Mouse (Mus musculus) layer of hippocampus, adult 9-10 months (tissue): ENCODE measurements around the gene Ccdc107.
A peak's percentile ranks its signal among the peaks of the same experiment; 100 is the strongest.
"Not testable (repeated sequence)": the region's sequence is repeated elsewhere in the genome, so short reads cannot be mapped to it uniquely, and the experiment has no call there.

Experiments used
- DNase-seq: peaks from one replicate; pipeline ENCODE4 v3.0.0; 2022; ENCODE audit warnings: low spot score

The Ccdc107 gene

DNA sequence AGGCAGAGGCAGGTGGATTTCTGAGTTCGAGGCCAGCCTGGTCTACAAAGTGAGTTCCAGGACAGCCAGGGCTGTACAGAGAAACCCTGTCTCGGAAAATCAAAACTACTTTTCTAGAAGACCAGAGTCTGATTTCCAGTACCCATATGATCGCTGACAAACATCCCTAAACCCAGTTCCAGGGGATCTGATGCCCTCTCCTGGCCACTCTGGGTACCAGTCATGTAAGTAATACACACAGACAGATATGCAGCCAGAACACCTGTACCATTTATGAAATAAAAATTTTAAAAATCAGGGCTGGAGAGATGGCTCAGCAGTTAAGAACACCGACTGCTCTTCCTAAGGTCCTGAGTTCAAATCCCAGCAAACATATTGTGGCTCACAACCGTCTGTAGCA is 7.0 kb upstream of the Ccdc107 start:
- DNase-seq: not testable (repeated sequence)

- no peak for DNase-seq
These were observed 3.1 kb upstream of the Ccdc107 start for GRCm38 (mm10) chr4:43489611-43490010.

- DNase-seq: no peak
These were observed 1.9 kb upstream of the Ccdc107 start for GRCm38 (mm10) chr4:43490801-43491200.

GRCm38 (mm10) chr4:43492101-43492820 is 439 bp upstream of the Ccdc107 start:
- DNase-seq: no peak

GRCm38 (mm10) chr4:43493186-43493845 is 616 bp downstream of the Ccdc107 start:
- DNase-seq: peak; percentile 92

DNA sequence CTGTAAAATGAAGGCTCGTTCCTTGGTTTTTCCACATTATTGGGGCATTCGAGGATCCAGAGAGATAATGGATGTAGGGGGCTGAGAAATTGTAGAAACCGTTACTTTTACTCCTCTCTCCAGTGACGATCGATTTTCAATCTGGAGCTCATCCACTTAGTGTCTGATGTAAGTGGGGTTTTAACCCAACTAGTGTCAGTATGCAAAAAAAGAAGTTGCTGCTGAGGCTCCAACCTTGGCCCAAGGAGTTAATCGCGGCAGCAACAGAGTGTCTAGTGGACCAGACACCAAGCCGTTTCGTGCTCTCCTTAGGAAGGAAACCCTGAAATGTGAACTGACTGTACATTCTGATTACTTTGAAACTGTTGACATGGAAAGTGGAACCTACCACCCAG is 1.1 kb downstream of the Ccdc107 start:
- no peak for DNase-seq

DNA sequence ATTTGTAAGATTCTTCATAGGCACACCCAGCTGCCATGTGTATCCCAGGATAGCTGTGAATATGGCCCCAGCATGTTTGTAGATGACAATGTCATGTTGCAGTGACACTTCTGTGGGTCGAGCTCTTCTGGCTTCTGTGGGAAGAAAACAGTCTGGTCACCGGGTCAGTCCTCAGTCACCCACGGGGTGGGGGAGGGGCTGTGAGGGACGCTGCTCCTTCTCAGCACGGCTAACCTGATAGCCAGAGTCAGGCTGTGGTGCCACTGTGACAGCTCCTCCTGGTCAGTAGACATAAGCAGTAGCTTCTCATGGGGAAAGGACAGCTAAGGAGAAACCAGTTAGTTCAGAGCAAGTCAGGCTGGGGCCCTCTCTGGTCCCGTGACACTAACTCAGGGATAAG is 3.9 kb downstream of the Ccdc107 start:
- no peak for DNase-seq

GRCm38 (mm10) chr4:43497405-43497804 is 4.7 kb downstream of the Ccdc107 start:
- DNase-seq: no peak

DNA sequence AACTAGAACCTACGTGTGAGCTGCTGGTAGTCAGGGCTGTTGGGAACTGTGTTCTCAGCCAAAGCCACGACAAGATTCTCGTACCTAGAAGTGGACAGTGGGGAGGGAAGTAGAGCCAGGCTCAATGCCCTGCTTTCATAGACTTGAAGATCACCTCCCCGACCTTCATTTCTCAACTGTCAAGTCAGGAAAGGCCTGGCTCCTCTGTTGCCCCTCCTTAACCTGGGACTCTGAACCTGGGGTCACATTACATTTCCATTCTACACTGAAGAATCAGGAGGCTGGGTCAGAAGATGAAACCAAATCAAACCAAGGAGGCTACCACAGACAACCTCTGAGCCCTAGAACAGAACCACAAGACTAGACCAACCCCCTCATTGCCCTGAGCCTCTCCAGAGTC is 5.2 kb downstream of the Ccdc107 start:
- DNase-seq: no peak

GRCm38 (mm10) chr4:43498983-43499382 is 6.3 kb downstream of the Ccdc107 start:
- DNase-seq: no peak

DNA sequence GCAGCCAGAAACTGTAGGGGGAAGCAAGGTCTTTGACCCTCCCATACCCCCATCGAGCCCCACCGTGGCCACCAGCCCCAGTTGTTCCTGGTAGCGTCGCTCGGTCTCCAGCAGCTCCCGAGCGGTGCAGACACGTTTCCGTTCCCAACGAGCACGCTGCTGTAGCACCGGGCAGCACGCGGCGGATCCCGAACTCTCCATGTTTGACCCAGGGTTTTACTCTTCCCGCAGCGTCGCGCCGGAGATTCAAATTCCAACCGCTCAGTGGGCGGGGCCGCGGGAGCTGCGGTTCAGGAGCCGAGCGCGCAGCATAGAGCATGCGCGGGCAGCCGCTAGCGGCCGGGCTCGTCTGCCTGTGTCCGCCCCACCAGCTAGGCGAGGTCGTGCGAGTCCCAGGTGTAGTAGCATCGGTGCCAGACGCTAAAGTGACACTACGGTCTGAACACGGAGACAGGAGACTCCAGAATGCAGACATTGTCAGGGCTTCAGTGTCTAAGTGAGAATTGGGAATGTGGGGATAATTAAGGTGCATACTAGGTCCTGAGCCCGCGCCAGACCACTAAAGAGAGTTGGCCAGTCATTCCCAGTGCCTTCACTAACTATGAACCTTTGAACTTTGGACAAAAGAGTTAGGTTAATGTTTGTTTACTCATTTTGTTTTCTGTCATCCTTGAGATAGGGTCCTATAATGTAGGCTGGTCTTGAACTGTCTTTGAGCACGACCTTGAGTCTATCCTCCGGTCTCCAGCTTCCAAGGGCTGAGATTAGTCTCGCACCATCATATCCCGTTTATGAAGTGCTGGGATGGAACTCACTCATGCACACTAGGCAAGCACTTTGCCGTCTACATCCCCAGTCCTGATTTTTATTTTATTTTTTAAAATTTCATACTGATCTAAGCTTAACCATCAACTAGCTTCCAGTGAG is 7.0 kb downstream of the Ccdc107 start, which contains the start of gene Arhgef39:
Gene Arhgef39, minus strand, starts transcription at position 289 of the 927 bp plus-strand sequence.
- DNase-seq: no peak

GRCm38 (mm10) chr4:43503041-43503440 is 10.3 kb downstream of the Ccdc107 start:
- no peak for DNase-seq

- DNase-seq: no peak
These were observed 10.8 kb downstream of the Ccdc107 start for GRCm38 (mm10) chr4:43503506-43503905.

- DNase-seq: no peak
These were observed 11.6 kb downstream of the Ccdc107 start for GRCm38 (mm10) chr4:43504269-43504668.

- DNase-seq: no peak
These were observed 13.4 kb downstream of the Ccdc107 start for GRCm38 (mm10) chr4:43506074-43506473.

GRCm38 (mm10) chr4:43506536-43507185 is 14.0 kb downstream of the Ccdc107 start, which contains the start of gene Car9:
Gene Car9 (plus strand): TSS chr4:43506966.
- DNase-seq: no peak

GRCm38 (mm10) chr4:43507938-43508665 is 15.4 kb downstream of the Ccdc107 start:
- no peak for DNase-seq

GRCm38 (mm10) chr4:43508666-43508997 is 15.9 kb downstream of the Ccdc107 start:
- no peak for DNase-seq

- DNase-seq: no peak
These were observed 16.4 kb downstream of the Ccdc107 start for GRCm38 (mm10) chr4:43509109-43509508.

- DNase-seq: no peak
These were observed 19.2 kb downstream of the Ccdc107 start for GRCm38 (mm10) chr4:43511675-43512454.

- DNase-seq: no peak
These were observed 20.0 kb downstream of the Ccdc107 start for GRCm38 (mm10) chr4:43512653-43513052.
